Mouse (Mus musculus) induced T-regulatory cell, adult 2 months (primary cell): Measurements from ENCODE around the gene Pum2.
A peak's percentile ranks its signal among the peaks of the same experiment; 100 is the strongest.

Source experiments
- DNase-seq: peaks from one replicate; pipeline ENCODE4 v3.0.0-alpha.2; 2012; ENCODE audit warnings: low read depth

Pum2 gene

GRCm38 (mm10) chr12:8761058-8761457 lies 87.1 kb downstream of the Pum2 start:
- peak; percentile 35 for DNase-seq

GRCm38 (mm10) chr12:8762667-8763066 lies 88.7 kb downstream of the Pum2 start:
- no peak for DNase-seq

GRCm38 (mm10) chr12:8764221-8764930 lies 90.4 kb downstream of the Pum2 start:
- no peak for DNase-seq

- DNase-seq, result peak; percentile 53
Observed at GRCm38 (mm10) chr12:8770946-8771843, 97.3 kb downstream of the Pum2 start, which contains the start of gene Sdc1. TSS of gene Sdc1 (plus strand) at chr12:8771323.

GRCm38 (mm10) chr12:8771844-8772380 lies 98.0 kb downstream of the Pum2 start:
- DNase-seq, result no peak

- DNase-seq, result peak; percentile 35
Observed at GRCm38 (mm10) chr12:8772451-8773143, 98.7 kb downstream of the Pum2 start.

GRCm38 (mm10) chr12:8773336-8773735 lies 99.4 kb downstream of the Pum2 start:
- DNase-seq, result no peak

GRCm38 (mm10) chr12:8774183-8774582 lies 100.2 kb downstream of the Pum2 start:
- no peak for DNase-seq

- no peak for DNase-seq
Observed at GRCm38 (mm10) chr12:8776206-8776605, 102.3 kb downstream of the Pum2 start.

- no peak for DNase-seq
Observed at GRCm38 (mm10) chr12:8776741-8777140, 102.8 kb downstream of the Pum2 start.

- DNase-seq, result no peak
Observed at GRCm38 (mm10) chr12:8778106-8778505, 104.2 kb downstream of the Pum2 start.

GRCm38 (mm10) chr12:8779851-8780250 lies 105.9 kb downstream of the Pum2 start:
- DNase-seq, result no peak

GRCm38 (mm10) chr12:8781121-8781520 lies 107.2 kb downstream of the Pum2 start:
- no peak for DNase-seq

GRCm38 (mm10) chr12:8781681-8782378 lies 107.9 kb downstream of the Pum2 start:
- no peak for DNase-seq

- DNase-seq, result no peak
Observed at GRCm38 (mm10) chr12:8782565-8782964, 108.6 kb downstream of the Pum2 start.

GRCm38 (mm10) chr12:8784189-8784588 lies 110.3 kb downstream of the Pum2 start:
- no peak for DNase-seq

GRCm38 (mm10) chr12:8786476-8786875 lies 112.5 kb downstream of the Pum2 start:
- no peak for DNase-seq

GRCm38 (mm10) chr12:8786984-8787730 lies 113.2 kb downstream of the Pum2 start:
- DNase-seq, result no peak

- DNase-seq, result no peak
Observed at GRCm38 (mm10) chr12:8788469-8788868, 114.5 kb downstream of the Pum2 start.

- no peak for DNase-seq
Observed at GRCm38 (mm10) chr12:8790615-8791014, 116.7 kb downstream of the Pum2 start.
